Mouse (Mus musculus): ENCODE measurements around the gene Ly6g5b.

Gene Ly6g5b

DNA sequence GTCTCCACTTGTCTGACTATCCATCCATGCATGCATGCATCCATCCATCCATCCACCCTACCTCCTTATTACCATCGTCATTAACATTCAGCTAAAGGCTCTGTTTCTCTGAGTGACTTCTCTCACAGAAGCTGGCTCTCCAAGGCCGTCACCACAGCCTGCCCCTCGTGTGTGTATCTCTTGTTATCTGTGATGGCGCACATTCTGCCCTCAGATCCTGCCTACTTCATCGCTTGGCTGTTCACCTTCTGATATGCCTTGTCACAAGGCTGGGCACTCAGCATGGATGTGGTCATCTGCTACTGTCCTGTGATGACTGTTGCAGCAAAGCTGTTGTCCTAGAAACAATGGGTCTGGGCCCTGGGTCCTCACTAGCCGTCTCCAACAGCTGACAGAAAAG is 10.5 kb downstream of the Ly6g5b start:
- no peak for DNase-seq

DNA sequence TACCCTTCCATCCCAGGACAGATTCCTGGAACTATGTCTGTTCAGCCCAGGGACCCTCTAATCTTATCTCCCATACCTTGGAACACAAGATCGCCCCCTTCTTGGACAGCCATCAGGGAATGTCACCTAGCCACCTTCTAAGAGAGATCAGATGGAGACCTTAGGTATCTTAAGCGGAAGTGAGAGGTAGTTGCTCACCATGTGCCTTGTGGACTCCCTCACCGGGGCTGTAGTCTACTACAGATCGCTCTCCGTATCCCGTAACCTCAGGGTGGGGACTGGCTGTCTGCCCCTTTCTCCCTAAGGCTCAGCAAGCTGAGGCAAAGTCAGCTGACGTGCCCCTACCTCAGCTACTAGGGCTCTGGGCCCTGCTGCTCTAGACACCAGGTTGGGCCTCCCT is 11.1 kb downstream of the Ly6g5b start:
- no peak for DNase-seq

DNA sequence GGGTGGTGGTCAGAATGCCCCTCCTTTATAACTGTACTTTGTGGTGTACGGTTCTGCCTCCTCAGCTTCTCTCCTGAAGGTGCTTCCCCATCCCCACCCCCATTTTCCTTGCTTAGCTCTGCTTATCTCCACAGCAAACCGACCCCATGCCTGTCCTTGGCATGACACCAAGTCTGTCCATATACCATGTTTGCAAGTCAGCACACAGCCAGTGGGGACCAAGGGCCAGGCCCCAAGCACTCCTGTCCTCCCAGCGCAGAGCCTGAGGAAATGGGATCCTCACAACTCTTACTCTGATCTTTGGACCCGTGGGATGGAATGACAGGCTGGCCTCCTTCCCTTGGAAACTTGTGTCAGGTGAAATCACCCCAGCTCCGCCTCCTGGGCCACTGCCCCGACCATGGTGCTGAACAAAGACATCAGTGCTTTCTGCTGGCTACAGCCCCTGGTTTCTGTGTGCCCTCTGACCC is 12.0 kb downstream of the Ly6g5b start:
- no peak for DNase-seq

DNA sequence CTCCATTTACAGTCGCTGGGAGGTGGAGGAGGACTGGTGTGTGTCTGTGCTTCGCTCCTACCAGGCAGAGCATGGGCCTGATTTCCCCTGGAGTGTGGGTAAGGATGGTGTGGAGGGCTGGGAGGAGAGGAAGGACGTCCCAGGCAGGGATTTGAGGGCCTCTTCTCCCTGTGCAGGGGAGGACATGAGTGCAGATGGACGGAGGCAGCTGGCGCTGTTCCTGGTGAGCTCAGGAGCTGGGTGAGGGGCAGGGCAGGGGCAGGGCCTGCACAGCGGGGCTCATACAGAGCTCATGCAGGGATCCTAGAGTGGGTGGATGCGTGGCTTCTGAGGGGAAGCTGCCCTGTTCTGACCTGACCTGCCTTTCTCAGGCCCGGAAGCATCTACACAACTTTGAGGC is 12.9 kb downstream of the Ly6g5b start:
- DNase-seq: no peak

DNA sequence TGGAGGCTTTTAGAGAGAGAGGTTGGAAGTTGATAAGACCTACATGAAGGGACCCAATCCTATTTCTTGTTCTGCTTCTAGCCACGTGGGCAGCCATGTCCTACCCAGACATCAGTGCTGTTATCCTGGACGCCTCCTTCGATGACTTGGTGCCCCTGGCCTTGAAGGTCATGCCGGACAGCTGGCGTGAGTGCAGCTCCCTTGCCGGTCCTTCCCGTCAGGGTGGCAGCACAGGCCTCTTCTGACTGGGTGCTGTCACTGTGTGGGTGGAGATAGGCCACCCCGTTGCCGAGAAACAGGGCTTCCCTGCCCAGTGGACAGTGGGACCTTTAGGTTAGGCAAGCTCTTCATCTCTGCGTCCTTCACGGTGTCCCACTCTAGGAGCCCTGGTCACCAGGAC is 14.1 kb downstream of the Ly6g5b start:
- DNase-seq: no peak

DNA sequence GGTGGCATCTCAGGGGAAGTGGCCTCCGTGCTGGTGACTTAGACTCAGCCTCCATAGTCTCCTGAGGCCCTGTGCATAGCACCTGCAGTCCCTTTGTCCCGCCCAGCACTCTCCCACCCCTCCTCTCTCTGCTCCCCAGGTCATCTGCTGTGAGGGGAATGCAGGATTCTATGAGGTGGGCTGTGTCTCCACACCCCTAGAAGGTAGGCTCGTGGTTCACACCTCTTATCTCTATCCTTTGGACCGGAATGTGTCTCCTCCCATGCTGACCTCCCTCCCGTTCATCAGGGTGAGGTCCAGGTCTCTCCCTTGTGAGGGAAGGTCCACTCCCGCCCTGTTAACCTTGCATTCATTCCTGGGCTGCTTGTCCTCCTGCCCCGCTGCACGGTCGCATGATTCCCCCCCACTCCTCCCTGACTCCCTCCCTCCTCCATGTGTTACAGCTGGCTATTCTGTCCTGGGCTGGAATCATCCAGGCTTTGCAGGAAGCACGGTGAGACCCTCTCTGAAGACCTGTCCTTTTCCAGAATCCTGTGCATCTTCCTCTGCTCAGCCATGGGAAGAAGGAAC is 14.9 kb downstream of the Ly6g5b start:
- DNase-seq: no peak

DNA sequence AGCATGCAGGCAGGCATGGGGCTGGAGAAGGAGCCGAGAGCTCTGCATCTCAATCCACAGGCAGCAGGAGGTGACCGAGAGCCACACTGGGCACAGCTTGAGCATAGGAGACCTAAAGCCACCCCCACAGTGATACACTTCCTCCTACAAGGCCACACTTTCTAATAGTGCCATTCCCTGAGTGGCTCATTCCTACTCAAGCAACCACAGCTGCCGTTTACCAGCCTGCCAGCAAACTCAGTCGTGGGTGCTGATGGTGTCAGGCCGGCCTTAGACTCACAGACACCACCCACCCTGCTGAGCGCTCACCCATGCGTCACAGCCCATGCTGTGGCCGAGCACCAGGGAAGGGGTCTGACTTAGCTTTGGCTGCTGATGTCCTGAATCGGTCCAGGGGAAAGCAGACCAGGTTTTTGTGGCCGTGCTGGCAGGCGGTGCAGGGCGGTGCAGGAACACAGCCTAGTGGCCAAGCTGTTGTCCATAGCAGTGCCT is 18.0 kb downstream of the Ly6g5b start:
- DNase-seq: peak; percentile 79

DNA sequence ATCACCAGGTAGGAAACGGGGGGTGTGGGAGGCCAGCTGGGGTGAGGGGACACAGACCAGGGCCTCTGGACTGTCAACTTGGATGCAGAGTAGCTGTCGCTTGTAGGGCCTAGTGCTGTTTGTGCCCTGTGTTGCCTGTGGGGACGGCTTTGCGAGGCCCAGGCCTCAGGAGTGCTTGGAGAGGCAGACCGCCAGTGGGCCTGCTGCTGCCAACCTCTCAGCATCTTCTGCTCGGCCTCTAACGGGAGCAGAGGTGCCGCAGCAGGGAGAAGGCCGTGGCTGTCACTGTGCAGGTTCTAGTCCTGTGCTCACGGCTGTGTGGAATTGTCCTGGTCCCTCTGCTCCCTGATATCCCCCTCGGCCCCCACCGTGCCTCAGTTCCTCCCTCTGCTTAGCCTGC is 18.6 kb downstream of the Ly6g5b start:
- no peak for DNase-seq

DNA sequence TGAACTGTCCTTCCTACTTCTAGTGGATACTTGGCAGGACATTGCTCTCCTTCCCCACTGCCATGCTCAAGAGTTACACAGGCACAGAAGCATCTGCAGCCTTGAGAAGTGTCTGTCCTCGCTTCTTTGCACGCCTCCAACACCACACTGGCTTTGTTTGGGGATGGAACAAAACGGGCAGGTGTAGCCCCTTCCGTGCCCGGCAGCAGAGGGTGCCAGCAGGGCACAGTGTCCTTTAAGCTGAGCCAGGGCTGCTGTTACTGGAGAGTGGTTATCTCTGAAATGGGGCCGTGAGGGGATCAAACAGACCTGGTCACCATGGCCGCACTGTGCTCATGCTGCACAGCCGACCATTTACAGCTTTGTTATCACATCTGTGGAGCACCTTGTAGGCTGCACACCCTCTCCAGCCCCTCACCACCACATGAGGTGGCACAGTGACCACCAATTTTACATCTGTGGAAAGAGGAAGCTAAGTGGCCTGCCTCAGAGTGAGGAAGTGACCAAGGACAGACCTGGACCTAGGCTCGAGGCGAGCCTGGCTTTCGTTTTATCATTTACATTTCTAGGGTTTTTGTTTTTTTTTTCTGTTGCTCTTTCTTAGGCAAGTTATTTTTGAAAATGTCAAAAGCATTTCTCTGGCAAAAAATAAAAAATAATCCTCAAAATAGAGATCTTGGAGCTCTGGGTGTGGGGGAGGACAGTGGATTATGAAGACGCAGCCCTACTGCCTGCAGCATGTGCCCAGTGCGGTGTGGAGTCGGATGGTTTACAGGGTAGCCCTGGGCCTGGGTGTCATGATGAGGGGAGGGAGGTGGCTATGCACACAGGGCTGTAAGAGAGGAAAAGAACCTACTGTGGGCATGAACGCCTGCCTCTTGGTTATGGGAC is 20.5 kb downstream of the Ly6g5b start:
- DNase-seq: no peak

DNA sequence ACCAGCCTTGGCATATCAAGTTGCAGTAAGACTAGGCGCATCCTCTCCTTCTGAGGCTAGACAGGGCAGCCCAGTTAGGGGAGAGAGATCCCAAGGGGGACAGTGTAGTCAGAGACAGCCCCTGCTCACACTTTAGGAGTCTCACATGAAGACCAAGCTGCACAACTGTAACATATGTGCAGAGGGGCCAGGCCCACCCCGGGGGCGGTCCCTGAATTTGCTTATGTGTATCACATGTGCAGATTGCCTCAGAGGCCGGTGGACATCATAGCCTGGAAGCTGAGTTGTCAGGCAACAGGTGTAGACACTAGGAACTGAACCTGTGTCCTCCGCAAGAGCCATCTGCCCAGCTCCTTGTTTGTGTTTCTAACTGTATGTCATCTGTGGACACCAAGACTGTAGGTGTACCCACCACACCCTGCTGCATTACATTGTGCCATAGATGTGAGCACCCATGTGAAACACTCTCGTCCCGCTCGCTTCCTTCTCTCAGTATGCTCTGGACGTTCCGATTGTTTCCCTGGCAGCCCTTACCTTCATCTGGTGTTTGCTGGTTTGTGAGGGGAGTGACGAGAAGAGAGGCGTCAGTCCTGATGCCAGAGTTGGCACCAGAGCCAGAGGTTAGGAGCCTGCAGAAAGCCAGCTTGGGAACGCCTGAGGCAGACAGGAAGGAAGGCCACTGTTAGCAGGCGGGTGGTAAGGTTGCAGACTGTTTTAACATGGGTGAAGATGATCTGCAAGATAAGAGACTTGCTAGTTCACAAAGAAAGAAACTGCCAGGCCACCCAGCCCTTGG is 22.6 kb downstream of the Ly6g5b start:
- no peak for DNase-seq

DNA sequence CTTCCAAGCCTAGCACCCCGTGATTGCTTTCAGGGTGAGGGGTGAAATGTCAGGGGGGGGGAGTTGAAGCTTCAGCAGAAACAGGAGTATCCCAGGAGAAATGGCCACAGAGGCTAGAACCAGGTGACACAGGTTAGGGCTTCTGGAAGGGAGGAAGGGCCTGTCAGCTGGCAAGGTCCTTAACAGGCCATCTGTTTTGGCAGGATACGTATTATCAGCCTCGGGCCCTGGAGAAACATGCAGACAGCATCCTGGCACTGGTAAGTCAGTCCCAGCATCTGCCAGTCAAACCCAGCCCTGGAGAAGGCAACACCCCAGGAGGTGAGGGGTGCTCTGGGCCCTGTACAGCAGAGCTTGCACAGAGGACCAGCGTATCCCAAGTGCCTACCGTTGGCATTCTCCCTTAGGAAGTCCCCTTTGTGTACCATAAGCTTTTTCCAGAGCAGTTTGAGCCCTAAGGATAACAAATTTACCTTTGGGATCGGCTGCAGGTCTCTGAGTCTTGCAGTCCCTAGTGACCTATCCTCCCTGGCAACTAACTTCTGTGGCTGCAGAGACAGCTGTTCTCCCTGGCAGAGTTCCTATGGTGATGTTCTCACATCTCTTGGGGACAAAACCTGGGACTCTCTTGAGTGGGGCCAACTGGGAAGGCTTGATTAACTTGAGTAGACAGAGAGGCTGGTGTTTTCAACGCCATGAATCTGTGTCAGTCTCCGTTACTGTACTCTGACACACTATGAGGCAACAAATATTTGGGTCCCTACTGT is 24.9 kb downstream of the Ly6g5b start:
- DNase-seq: no peak

DNA sequence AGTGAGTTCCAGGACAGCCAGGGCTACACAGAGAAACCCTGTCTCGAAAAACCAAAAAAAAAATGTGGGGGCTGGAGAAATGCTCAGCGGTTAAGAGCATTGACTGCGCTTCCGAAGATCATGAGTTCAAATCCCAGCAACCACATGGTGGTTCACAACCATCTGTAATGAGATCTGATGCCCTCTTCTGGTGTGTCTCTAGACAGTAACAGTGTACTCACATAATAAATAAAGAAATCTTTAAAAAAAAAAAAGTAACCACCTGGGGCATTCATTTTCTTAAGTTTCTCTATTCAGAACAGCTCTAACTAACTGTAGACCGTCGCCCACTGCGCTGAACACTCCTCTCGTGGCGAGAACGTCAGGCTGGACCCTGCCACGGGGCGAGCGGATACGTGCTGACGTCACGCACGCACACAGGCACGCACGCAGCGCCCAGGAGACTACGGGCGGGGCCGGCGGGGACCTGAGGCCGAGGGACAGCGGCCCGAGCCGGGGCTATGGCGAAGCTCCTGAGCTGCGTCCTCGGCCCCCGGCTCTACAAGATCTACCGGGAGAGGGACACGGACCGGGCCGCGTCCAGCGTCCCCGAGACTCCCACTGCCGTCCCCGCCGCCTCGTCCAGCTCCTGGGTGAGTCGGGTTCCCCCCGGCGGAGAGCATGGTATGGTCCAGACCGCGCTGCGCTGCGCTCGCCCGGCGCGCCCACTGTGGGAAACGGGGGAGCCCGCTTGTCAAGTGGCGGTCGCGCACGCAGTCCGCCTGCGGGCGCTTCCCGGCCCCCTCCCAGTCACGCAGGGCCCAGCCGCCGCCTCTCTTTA is 26.2 kb downstream of the Ly6g5b start, which contains the start of gene Abhd16a:
Gene Abhd16a, plus strand, starts transcription at position 439 of the 820 bp plus-strand sequence.
- peak; percentile 97 for DNase-seq

DNA sequence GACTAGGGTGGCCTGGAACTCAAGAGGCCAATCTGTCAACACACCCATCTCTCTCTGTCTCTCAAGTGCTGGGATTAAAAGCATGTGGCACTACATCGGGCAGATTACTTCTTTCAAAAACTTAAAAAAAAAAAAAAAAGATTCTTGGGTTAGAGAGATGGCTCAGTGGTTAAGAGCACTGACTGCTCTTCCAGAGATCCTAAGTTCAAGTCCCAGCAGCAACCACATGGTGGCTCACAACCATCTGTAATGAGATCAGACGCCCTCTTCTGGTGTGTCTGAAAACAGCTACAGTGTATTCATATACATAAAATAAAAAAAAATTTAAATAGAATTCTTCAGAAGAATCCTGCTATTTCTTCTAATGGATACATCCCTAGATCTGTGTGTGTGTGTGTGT is 27.1 kb downstream of the Ly6g5b start:
- DNase-seq: no peak

DNA sequence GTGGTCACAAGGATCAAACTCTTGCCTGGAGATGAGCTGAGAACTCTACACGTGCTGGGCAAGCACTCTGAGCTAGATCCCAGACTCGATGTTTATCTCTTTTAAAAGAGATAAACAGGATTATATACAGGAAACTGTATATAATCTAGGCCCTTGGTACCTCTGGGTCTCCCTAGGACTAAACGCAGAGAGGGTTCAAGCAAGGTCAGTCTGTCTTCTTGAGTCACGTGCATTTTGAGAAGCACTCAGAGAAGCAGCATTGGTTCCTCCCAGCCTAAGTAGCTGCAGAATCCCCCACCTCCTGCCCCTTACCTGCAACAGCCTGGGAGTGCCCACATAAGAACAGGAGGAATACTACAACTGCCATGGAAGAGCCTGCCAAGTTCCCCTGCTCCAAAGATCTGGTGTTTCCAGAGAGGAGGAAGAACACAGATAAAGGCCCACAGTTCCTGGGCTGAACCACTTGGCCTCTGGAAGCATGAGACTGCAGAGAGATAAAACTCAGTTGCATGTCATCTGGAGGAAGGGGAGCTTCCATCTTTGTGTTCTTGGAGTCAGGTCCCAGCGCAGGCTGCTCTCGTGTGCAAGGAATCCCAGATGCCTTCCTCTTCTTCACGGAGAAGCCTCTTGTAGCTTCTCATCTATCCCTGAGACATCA is 29.9 kb downstream of the Ly6g5b start, which contains the start of gene Ly6g6f:
Gene Ly6g6f, minus strand, starts transcription at position 403 of the 658 bp plus-strand sequence.
- DNase-seq: no peak

DNA sequence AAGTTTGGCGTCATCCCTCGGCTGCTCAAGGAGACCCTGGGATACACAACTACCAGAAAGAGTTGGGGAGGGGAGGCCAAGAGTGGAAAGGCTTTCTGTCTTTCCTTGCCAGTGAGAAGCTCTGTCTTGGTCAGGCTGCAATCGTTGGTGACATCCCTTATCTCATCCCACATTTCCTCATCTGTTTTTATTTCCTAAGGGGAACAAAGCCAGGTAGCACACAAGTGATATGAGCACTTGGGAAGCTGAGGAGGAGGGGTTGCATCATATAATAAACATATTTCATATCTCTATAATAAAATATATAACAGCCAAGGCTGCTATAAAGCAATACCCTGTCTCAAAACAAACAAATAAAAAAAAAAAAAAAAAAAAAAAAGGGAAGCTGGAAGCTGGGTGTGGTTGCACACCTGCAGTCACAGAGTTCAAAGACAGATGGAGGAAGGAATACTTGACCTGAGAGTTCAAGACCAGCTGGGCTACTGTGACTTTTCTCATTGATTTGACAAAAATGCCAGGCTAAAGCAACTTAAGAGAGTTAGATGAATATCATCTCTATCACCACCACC is 31.2 kb downstream of the Ly6g5b start:
- DNase-seq: no peak

DNA sequence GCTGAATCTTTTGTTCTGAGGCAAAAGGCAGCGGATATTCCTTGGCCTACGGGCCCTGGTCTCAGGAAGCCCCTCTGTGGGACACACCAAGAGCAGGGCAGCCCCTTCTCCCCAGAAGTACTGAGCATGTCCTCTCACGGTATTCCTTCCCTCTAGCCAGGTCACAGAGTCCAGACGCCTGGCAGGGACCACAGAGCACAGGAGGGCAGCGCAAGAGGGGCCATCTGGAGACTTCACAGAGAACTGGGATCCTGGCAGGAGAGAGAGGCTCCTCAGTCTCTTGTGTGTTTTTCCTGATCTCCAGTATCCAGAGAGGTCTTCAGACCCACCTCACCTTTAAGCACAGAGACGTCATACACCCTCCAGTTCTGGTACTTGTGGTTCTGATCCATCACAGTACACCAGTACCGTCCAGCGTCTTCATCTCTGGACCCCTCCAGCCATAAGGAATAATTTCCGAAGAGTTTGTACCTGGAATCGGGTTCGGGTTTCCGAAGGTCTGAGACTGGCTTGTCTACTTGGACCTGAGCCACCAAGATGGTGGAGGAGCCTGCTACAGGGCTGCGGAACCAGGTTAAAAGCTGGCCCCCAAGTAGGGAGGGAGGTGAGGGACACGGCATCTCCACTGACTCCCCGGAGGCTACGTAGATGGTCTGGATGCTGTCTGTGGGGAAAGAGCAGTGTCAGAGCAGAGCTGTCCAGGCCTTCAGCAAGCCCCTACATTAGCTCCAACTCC is 32.2 kb downstream of the Ly6g5b start:
- DNase-seq: no peak

DNA sequence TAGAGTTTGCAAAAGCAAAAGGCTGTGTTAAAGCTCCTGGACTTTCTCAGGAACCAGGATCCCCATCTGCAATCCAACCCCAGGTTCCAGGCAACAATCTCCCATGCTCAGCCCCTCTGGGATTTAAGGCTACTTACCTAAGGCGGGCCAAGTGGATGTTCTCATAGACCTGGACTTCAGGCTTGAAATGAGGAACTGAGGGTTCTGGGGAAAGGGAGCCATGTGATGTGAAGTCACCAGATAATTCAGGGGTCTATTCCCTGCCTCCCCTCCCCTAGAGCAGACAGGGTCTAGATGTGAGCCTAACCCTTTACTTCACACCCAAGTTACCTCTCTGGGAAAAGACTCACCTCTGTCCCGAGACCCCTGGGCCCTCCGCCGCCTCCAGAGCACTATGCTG is 34.5 kb downstream of the Ly6g5b start:
- no peak for DNase-seq

DNA sequence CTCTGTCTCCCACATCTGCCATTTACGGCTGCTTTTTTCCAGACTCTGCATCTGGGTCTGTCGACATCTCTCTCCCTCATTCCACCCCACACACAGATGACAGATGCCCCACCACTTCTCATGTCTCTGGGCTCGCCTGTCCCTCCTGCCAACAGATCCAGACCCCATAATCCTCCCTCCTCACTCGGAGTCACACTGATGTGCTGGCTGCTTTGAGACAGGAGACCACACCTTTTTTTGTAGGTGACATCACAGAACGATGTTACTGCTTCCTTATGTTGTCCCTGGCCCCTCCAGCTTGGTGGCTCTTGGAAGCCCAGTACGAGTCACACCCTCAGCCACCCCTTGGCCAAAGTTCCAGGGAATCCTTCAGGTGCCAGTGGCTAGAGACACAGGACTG is 35.0 kb downstream of the Ly6g5b start:
- DNase-seq: no peak

DNA sequence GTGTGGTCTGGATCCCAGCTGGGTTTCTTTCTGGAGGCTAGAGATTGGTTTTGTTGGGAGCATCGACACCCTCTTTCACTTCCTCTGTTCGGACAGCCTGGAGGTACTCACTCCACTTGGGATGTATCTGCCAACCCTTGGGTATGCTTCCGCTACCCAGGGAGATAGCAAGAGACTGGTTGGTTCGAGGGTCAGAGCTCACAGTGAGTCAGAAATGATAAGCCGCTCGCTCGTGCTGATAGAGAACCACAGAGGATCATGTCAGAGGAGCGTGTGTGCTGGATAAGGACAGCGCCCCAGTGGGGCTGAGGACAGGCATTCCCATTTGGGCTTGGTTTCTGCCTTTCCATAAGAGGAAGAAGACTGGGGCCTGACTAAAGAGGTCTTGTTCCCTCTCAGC is 35.5 kb downstream of the Ly6g5b start:
- no peak for DNase-seq

DNA sequence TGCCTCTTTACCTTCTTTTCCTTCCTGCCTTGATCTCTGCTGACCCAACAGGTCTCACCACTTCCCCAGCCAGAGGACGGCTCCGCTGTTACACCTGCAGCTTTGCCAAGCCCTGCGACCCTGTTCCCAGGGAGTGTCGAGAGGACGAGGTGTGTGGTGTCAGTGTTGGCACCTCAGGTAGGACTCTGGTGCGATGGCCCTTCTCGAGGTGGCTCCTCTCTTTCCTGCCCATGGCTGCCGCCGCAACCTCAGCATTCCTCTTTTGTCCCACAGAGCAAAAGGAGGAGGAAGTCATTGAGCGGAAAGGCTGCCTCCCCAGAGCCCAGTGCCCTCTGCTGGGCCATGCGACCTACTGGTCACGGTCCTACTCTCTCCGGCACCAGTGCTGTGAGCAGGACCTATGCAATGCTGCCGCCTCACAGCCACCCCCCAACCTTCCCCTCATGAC is 37.4 kb downstream of the Ly6g5b start, which contains the start of gene Ly6g6d:
Gene Ly6g6d, minus strand, starts transcription at position 280 of the 448 bp plus-strand sequence.
- no peak for DNase-seq
